Mouse (Mus musculus) megakaryocyte, embryonic 14.5 days (primary cell): ENCODE data around the gene Mrpl45.

Experiments used
- FLI1 ChIP-seq: IDR thresholded peaks from 2 replicates; pipeline ENCODE4 v1.6.1; 2012; ENCODE audit warnings: low read length, inconsistent platforms, mixed read lengths
- GATA1 ChIP-seq: IDR thresholded peaks from 3 replicates; pipeline ENCODE4 v1.6.1; 2012; ENCODE audit warnings: mixed read lengths, low read length, inconsistent platforms, borderline replicate concordance

- no peak for TF ChIP-seq GATA1
- TF ChIP-seq FLI1 = no peak
Measured at GRCm38 (mm10) chr11:97363644-97363995, 48.1 kb downstream of the Mrpl45 start.
